Mouse (Mus musculus) heart, postnatal 0 days (tissue): ENCODE data around the gene Vac14. TPM values are rescaled to one million over a fixed set of nuclear protein-coding genes. Genes with fewer than 3 reads are reported as not detected.

ENCODE experiments used
- ATAC-seq: fragments of 200-750 bp; cut with Nextera tagmentation; 2 replicates; pipeline ENCODE4 v1.8.0; 2017; ENCODE audit warnings: low read depth, moderate number of reproducible peaks, moderate library complexity; ENCODE audit not compliant: insufficient read depth
- DNase-seq: peaks from one replicate; pipeline ENCODE4 v3.0.0-alpha.2; 2016; ENCODE audit warnings: low spot score
- H3K27ac ChIP-seq: fragments of 300-500 bp; sonication (generic); 2 replicates; pipeline ENCODE4 v1.5.1; 2014; ENCODE audit warnings: low read depth, mild to moderate bottlenecking
- H3K27me3 ChIP-seq: fragments of 300-500 bp; sonication (generic); 2 replicates; pipeline ENCODE4 v1.6.1; 2014; ENCODE audit warnings: low read length, mixed read lengths; ENCODE audit not compliant: control insufficient read depth, insufficient read depth
- H3K36me3 ChIP-seq: fragments of 300-500 bp; sonication (generic); replicated peaks from 2 replicates; pipeline ENCODE4 v1.6.1; 2014; ENCODE audit warnings: low read length, mixed read lengths; ENCODE audit not compliant: control insufficient read depth, insufficient read depth
- H3K4me1 ChIP-seq: fragments of 300-500 bp; sonication (generic); 2 replicates; pipeline ENCODE4 v1.6.1; 2014; ENCODE audit warnings: antibody characterized with exemption; ENCODE audit not compliant: control insufficient read depth, insufficient read depth
- H3K4me2 ChIP-seq: fragments of 300-500 bp; sonication (generic); 2 replicates; pipeline ENCODE4 v1.6.1; 2014; ENCODE audit warnings: low read depth, mild to moderate bottlenecking, low read length, moderate library complexity
- H3K4me3 ChIP-seq: fragments of 300-500 bp; sonication (generic); 2 replicates; pipeline ENCODE4 v1.5.1; 2014; ENCODE audit warnings: low read depth, low read length
- H3K9ac ChIP-seq: fragments of 300-500 bp; sonication (generic); replicated peaks from 2 replicates; pipeline ENCODE4 v1.6.1; 2014; ENCODE audit warnings: low read depth, low read length, mixed read lengths
- H3K9me3 ChIP-seq: fragments of 300-500 bp; sonication (generic); replicated peaks from 2 replicates; pipeline ENCODE4 v1.6.1; 2016; ENCODE audit warnings: low read length; ENCODE audit not compliant: control insufficient read depth
- CTCF ChIP-seq: IDR thresholded peaks from 2 replicates; pipeline ENCODE4 v1.5.1; 2016; ENCODE audit warnings: antibody characterized with exemption, control low read depth, low read depth
- EP300 ChIP-seq: IDR thresholded peaks from 2 replicates; pipeline ENCODE4 v1.6.1; 2016; ENCODE audit warnings: antibody characterized with exemption, low read depth
- WGBS: fragments of 180-500 bp; shearing (Covaris S2); extraction: QIAGEN DNeasy Blood & Tissue Kit; methylation state at CpG from one replicate; pipeline ENCODE4 v1.1.7; 2014; 5-methylcytosine and 5-hydroxymethylcytosine counted together
- polyA plus RNA-seq: library from polyadenylated mRNA; unstranded; fragments of >200 nt; fragmentation: Nextera tagmentation; extraction: Ambion mirVana; gene quantifications from 2 replicates; pipeline ENCODE4 v1.2.1, GENCODE M21; 2015
- total RNA-seq: library from RNA; depleted of rRNA; stranded (reverse); fragments of >200 nt; gene quantifications from 2 replicates; pipeline ENCODE4 v1.2.3, GENCODE M21; 2014; ENCODE audit warnings: low replicate concordance

Gene Vac14
- total and polyA plus RNA-seq, 2 experiments from 2014 or later, result 10.3 to 13.6 TPM

DNA sequence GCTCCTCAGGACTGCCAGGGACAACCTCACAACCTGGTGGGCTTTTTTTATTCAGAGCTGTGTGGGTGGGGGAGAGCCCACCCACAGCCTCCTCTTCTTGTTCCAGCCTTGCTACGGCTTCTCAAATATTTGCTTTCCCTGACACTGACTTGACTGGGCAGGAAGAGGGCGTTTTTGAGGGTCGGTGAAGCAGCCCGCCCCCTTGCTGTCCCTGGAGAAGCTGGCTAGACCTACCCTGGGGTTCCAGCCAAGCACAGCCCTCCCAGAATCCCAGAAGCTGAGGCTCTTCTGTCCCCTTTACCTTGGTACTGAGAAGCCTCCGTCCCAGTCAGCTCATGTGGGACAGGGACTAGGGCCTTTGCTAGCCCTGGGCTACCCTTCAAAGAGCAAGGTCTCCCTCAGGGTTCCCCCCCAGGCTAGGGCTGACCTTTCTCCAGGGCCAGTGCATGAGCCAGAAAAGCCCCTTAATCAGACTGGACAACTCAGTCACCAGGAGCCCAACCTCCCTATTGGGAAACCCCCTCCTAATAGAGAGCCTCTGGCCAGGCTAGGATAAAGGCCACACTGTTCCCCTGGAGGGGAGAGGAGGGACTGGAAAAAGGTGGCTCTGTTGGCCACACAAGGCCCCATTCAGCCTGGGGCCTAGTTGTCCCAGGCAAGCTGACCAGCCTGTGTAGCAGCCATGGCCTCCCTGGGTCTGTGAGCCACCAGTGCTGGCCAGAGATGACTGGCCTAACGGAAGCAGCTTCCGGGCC is 106.9 kb downstream of the Vac14 start:
- H3K27ac ChIP-seq, result 0 out of 2 replicates have a peak overlapping the region, but pooled peaks have one; percentile 23
- H3K27me3 ChIP-seq, result no peaks in the 10 kb centered on the region
- no peaks in the 10 kb centered on the region for H3K4me1 ChIP-seq
- TF ChIP-seq EP300 (no peak), CTCF (no peak)
- 58% methylated on average over 7 of the region's 7 CpGs for WGBS
- no peak overlapping the region for H3K9ac ChIP-seq
- no peaks in the 10 kb centered on the region for H3K9me3 ChIP-seq
- ATAC-seq, result no peak
- H3K36me3 ChIP-seq, result peaks cover 43% of the 10 kb centered on the region
- H3K4me3 ChIP-seq, result no peak overlapping the region
- DNase-seq, result no peak
- H3K4me2 ChIP-seq, result no peak overlapping the region

DNA sequence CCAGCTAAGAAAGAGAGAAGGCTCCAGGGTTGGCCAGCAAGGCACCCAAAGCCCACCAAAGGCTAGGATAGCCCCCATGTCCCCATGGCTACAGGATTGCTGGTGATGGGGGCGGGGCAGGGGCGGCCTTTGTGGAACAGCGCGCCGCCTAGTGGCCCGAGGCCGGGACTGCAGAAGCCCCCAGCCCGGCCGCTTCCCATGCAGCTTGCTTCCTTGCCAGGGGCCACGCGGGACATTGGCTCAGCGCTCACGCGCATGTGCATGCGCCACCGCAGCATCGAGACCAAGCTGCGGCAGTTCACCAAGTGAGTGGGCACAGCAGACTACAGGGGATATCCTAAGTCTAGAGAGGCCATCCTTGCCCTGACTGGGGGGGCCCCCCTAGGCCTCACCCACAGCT is 108.5 kb downstream of the Vac14 start:
- TF ChIP-seq EP300 (no peak), CTCF (peak; percentile 78)
- H3K4me1 ChIP-seq, result no peaks in the 10 kb centered on the region
- no peak for DNase-seq
- peaks cover 58% of the 10 kb centered on the region for H3K36me3 ChIP-seq
- no peak overlapping the region for H3K27ac ChIP-seq
- H3K9me3 ChIP-seq, result no peaks in the 10 kb centered on the region
- no peak; the same call in 1 of the 2 replicates for ATAC-seq
- H3K4me3 ChIP-seq, result no peak overlapping the region
- H3K27me3 ChIP-seq, result no peaks in the 10 kb centered on the region
- WGBS, result 14% methylated on average over 18 of the region's 18 CpGs
- no peak overlapping the region for H3K4me2 ChIP-seq
- no peak overlapping the region for H3K9ac ChIP-seq

DNA sequence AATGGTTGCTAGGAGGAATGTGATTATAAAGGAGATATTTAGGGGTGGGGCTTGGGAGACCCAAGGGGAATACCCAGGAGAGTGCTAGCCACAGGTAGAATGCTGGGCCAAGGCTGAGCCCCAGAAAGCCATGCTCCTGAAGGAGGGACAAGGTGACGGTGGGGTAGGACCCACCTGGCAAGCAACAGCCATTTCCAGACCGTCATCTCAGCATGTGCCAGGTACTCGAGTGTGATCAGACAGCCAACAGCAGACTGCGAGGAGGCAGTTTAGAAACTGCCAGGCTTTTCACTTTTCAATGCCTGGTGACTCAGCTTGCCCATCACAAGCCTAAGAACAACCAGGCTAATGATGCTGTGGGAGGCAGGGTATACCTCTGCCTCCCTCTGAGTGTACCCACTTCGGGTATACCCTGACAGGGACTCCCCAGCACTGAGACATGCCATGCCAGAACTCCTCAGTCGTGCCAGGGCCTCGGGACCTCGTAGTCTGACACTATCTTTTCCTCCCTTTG is 113.0 kb downstream of the Vac14 start:
- Histone ChIP-seq H3K27me3 (no peaks in the 10 kb centered on the region), H3K9me3 (no peaks in the 10 kb centered on the region), H3K4me2 (no peak overlapping the region), H3K9ac (no peak overlapping the region), H3K4me1 (no peaks in the 10 kb centered on the region), H3K36me3 (peaks cover 90% of the 10 kb centered on the region), H3K4me3 (no peak overlapping the region), H3K27ac (no peak overlapping the region)
- 87% methylated on average over 8 of the region's 8 CpGs for WGBS
- ATAC-seq, result no peak
- DNase-seq, result no peak
- TF ChIP-seq CTCF (no peak), EP300 (no peak)

DNA sequence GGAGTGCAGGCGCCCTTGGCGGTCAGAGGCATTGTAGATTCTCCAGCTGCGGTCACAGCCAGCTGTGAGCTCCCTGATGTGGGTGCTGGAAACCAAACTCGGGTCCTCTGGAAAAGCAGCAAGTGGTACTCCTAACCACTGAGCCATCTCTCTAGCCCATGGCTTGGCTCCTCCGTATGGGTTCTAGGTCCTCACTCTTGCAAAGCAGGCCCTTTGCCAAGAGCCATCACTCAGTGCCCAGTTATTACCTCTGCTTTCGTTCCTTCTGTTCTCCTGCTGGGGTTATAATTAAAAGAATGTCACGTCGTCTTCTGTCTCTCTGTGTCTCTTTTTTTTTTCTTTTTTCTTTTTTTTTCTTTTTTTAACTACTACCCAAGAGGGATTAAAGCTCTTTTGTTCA is 114.7 kb downstream of the Vac14 start:
- WGBS, result 87% methylated on average over 8 of the region's 8 CpGs
- Histone ChIP-seq H3K9ac (no peak overlapping the region), H3K9me3 (no peaks in the 10 kb centered on the region), H3K4me2 (no peak overlapping the region), H3K4me3 (no peak overlapping the region), H3K36me3 (peaks cover 86% of the 10 kb centered on the region), H3K27ac (no peak overlapping the region), H3K4me1 (no peaks in the 10 kb centered on the region), H3K27me3 (no peaks in the 10 kb centered on the region)
- no peak for ATAC-seq
- TF ChIP-seq CTCF, result no peak
- TF ChIP-seq EP300, result no peak
- no peak for DNase-seq

DNA sequence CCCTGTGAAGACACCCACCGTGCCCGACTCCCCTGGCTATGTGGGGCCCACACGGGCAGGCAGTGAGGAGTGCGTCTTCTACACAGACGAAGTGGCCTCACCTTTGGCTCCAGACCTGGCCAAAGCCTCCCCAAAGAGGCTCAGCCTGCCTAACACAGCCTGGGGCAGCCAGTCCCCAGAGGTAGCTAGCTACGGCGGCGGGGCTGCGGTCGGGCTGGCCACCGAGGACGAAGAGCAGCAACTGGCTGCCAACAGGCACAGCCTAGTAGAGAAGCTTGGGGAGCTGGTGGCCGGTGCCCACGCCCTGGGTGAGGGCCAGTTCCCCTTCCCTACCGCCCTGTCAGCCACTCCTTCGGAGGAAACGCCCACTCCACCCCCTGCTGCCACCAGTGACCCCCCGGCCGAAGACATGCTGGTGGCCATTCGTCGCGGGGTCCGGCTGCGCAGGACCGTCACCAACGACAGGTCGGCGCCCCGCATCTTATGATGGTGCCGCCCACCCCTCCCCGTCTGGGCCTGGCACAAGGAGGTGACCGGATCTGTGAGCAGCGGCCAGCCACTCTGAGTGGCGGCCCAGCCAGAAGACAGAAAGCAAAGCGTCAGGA is 120.3 kb downstream of the Vac14 start:
- Histone ChIP-seq H3K27me3 (no peaks in the 10 kb centered on the region), H3K4me2 (no peak overlapping the region), H3K36me3 (peaks cover 53% of the 10 kb centered on the region), H3K9ac (no peak overlapping the region), H3K4me3 (no peak overlapping the region), H3K27ac (no peak overlapping the region), H3K4me1 (no peaks in the 10 kb centered on the region), H3K9me3 (no peaks in the 10 kb centered on the region)
- 92% methylated on average over 35 of the region's 35 CpGs for WGBS
- TF ChIP-seq EP300 (no peak), CTCF (no peak)
- ATAC-seq (no peak), DNase-seq (no peak)
